Mouse (Mus musculus) cerebellum, postnatal 4 days (tissue): Measurements from ENCODE around the gene Bmx.

Source experiments
- DNase-seq, 2 experiments: peaks; one replicate each; pipeline ENCODE4 v3.0.0; 2022; ENCODE audit warnings: low spot score in 2 of 2, mixed read lengths in 1 of 2

Gene Bmx

GRCm38 (mm10) chrX:164258057-164258456 is at the start of gene Bmx:
Gene Bmx, minus strand, starts transcription at chrX:164258193.
- no peak for DNase-seq

GRCm38 (mm10) chrX:164306250-164306649 is 48.3 kb upstream of the Bmx start:
- no peak for DNase-seq

- no peak for DNase-seq
Measured at GRCm38 (mm10) chrX:164291147-164291546, 33.2 kb upstream of the Bmx start.

GRCm38 (mm10) chrX:164287077-164287476 is 29.1 kb upstream of the Bmx start:
- DNase-seq = peak in 1 of 2 experiments; percentile 3

- DNase-seq = no peak
Measured at GRCm38 (mm10) chrX:164283808-164284207, 25.8 kb upstream of the Bmx start.

- DNase-seq = no peak
Measured at GRCm38 (mm10) chrX:164280918-164281647, 23.1 kb upstream of the Bmx start.

- no peak for DNase-seq
Measured at GRCm38 (mm10) chrX:164275536-164275935, 17.5 kb upstream of the Bmx start.

- DNase-seq = no peak
Measured at GRCm38 (mm10) chrX:164270603-164271002, 12.6 kb upstream of the Bmx start.

GRCm38 (mm10) chrX:164269285-164269761 is 11.3 kb upstream of the Bmx start, which contains the start of gene Pir:
Gene Pir, plus strand, starts transcription at chrX:164269371.
- DNase-seq = peak in 1 of 2 experiments; percentile 25

GRCm38 (mm10) chrX:164264861-164265260 is 6.9 kb upstream of the Bmx start:
- no peak for DNase-seq

- no peak for DNase-seq
Measured at GRCm38 (mm10) chrX:164262286-164262685, 4.3 kb upstream of the Bmx start.

- DNase-seq = no peak
Measured at GRCm38 (mm10) chrX:164258662-164259061, 669 bp upstream of the Bmx start.

- no peak for DNase-seq
Measured at GRCm38 (mm10) chrX:164256527-164256926, 1.5 kb downstream of the Bmx start.

GRCm38 (mm10) chrX:164246722-164247121 is 11.3 kb downstream of the Bmx start:
- no peak for DNase-seq

GRCm38 (mm10) chrX:164245714-164246113 is 12.3 kb downstream of the Bmx start:
- no peak for DNase-seq

- DNase-seq = no peak
Measured at GRCm38 (mm10) chrX:164233380-164233779, 24.6 kb downstream of the Bmx start.

- DNase-seq = no peak
Measured at GRCm38 (mm10) chrX:164221989-164222388, 36.0 kb downstream of the Bmx start.

GRCm38 (mm10) chrX:164200547-164200946 is 57.4 kb downstream of the Bmx start:
- DNase-seq = no peak

GRCm38 (mm10) chrX:164197679-164198078 is 60.3 kb downstream of the Bmx start:
- DNase-seq = no peak

GRCm38 (mm10) chrX:164189880-164190279 is 68.1 kb downstream of the Bmx start:
- DNase-seq = no peak

GRCm38 (mm10) chrX:164183844-164184243 is 74.1 kb downstream of the Bmx start:
- DNase-seq = peak in 1 of 2 experiments; percentile 26

GRCm38 (mm10) chrX:164179746-164180145 is 78.2 kb downstream of the Bmx start:
- peak in 1 of 2 experiments; percentile 57 for DNase-seq

GRCm38 (mm10) chrX:164178856-164179255 is 79.1 kb downstream of the Bmx start:
- no peak for DNase-seq

- no peak for DNase-seq
Measured at GRCm38 (mm10) chrX:164175780-164176179, 82.2 kb downstream of the Bmx start.
